Mouse (Mus musculus) MEL (cell line): ENCODE results near the gene Ankrd45. TPM values are rescaled to one million over a fixed set of nuclear protein-coding genes. Genes with fewer than 3 reads are reported as not detected.

Experiments used
- DNase-seq: peaks from one replicate; pipeline ENCODE4 v3.0.0; 2011; ENCODE audit warnings: low read depth, low spot score
- H3K27ac ChIP-seq: 2 replicates; pipeline ENCODE4 v1.5.1; 2012; ENCODE audit warnings: low read depth, mild to moderate bottlenecking, control low read depth, low read length, moderate library complexity; ENCODE audit not compliant: control insufficient read depth
- H3K27me3 ChIP-seq, 2 experiments: fragments of 150-350 bp in 1 of 2; sonication (generic) in 1 of 2; 2 replicates each; pipeline ENCODE4 v1.6.1; 2012; ENCODE audit warnings: low read length in 2 of 2, mild to moderate bottlenecking in 2 of 2, improper control_type of control experiment in 1 of 2, moderate library complexity in 1 of 2; ENCODE audit not compliant: insufficient read depth in 2 of 2, control insufficient read depth in 1 of 2
- H3K36me3 ChIP-seq, 2 experiments: 2 replicates each; pipeline ENCODE4 v1.6.1; 2012 to 2014; ENCODE audit warnings: low read length in 2 of 2, improper control_type of control experiment in 1 of 2, inconsistent platforms in 1 of 2, mild to moderate bottlenecking in 1 of 2; ENCODE audit not compliant: insufficient read depth in 2 of 2, control insufficient read depth in 1 of 2
- H3K4me1 ChIP-seq, 2 experiments: fragments of 150-350 bp in 1 of 2; sonication (generic) in 1 of 2; 2 replicates each; pipeline ENCODE4 v1.6.1; 2012; ENCODE audit warnings: low read length in 2 of 2, improper control_type of control experiment in 1 of 2, mild to moderate bottlenecking in 1 of 2; ENCODE audit not compliant: insufficient read depth in 2 of 2, control insufficient read depth in 1 of 2
- H3K4me3 ChIP-seq, 2 experiments: fragments of 150-350 bp in 1 of 2; sonication (generic) in 1 of 2; 2 replicates each; pipeline ENCODE4 v1.5.1; 2012; ENCODE audit warnings: low read depth in 2 of 2, low read length in 2 of 2, mild to moderate bottlenecking in 2 of 2, moderate library complexity in 2 of 2, control low read depth in 1 of 2, improper control_type of control experiment in 1 of 2; ENCODE audit not compliant: control insufficient read depth in 1 of 2, insufficient read depth in 1 of 2
- H3K79me2 ChIP-seq: 2 replicates; pipeline ENCODE4 v1.6.1; 2012; ENCODE audit warnings: mild to moderate bottlenecking, low read length, moderate library complexity; ENCODE audit not compliant: control insufficient read depth, poor library complexity, insufficient read depth
- H3K9ac ChIP-seq: 2 replicates; pipeline ENCODE4 v1.6.1; 2012; ENCODE audit warnings: low read depth, mild to moderate bottlenecking, control low read depth, low read length, moderate library complexity; ENCODE audit not compliant: control insufficient read depth, poor library complexity, severe bottlenecking
- H3K9me3 ChIP-seq: fragments of 150-350 bp; sonication (generic); replicated peaks from 2 replicates; pipeline ENCODE4 v1.6.1; 2012; ENCODE audit warnings: mild to moderate bottlenecking, low read length, improper control_type of control experiment, moderate library complexity; ENCODE audit not compliant: insufficient read depth
- CHD2 ChIP-seq: IDR thresholded peaks from 2 replicates; pipeline ENCODE4 v1.6.1; 2011; ENCODE audit warnings: low read length, improper control_type of control experiment
- CTCF ChIP-seq, 3 experiments: IDR thresholded peaks in 2 of 3; conservative IDR thresholded peaks in 1 of 3; 2 replicates each; pipeline ENCODE4 v1.5.1; 2011 to 2012; ENCODE audit warnings: low read length in 3 of 3, low read depth in 2 of 3, mild to moderate bottlenecking in 2 of 3, improper control_type of control experiment in 1 of 3, inconsistent platforms in 1 of 3, mixed read lengths in 1 of 3, moderate library complexity in 1 of 3; ENCODE audit not compliant: control insufficient read depth in 1 of 3, insufficient read depth in 1 of 3, poor library complexity in 1 of 3, severe bottlenecking in 1 of 3
- ELF1 ChIP-seq: IDR thresholded peaks from 2 replicates; pipeline ENCODE4 v1.6.1; 2014; ENCODE audit warnings: low read depth, mild to moderate bottlenecking, inconsistent platforms, low read length, improper control_type of control experiment, moderate library complexity
- ETS1 ChIP-seq: IDR thresholded peaks from 2 replicates; pipeline ENCODE4 v1.6.1; 2012; ENCODE audit warnings: low read depth, mild to moderate bottlenecking, inconsistent platforms, low read length, improper control_type of control experiment, moderate library complexity
- GABPA ChIP-seq: IDR thresholded peaks from 2 replicates; pipeline ENCODE4 v1.6.1; 2012; ENCODE audit warnings: low read depth, mild to moderate bottlenecking, inconsistent platforms, low read length, improper control_type of control experiment, moderate library complexity
- MAFK ChIP-seq: IDR thresholded peaks from 2 replicates; pipeline ENCODE4 v1.6.1; 2011; ENCODE audit warnings: low read depth, mild to moderate bottlenecking, low read length, improper control_type of control experiment, borderline replicate concordance
- MAZ ChIP-seq: IDR thresholded peaks from 2 replicates; pipeline ENCODE4 v1.6.1; 2012; ENCODE audit warnings: low read depth, mild to moderate bottlenecking, inconsistent platforms, low read length, improper control_type of control experiment
- MEF2A ChIP-seq: IDR thresholded peaks from 2 replicates; pipeline ENCODE4 v1.6.1; 2014; ENCODE audit warnings: low read depth, mild to moderate bottlenecking, inconsistent platforms, low read length, improper control_type of control experiment; ENCODE audit not compliant: poor library complexity, insufficient replicate concordance, severe bottlenecking; ENCODE audit errors: extremely low read depth
- MYC ChIP-seq: IDR thresholded peaks from 2 replicates; pipeline ENCODE4 v1.6.1; 2011; ENCODE audit warnings: low read depth, mild to moderate bottlenecking, low read length, improper control_type of control experiment, moderate library complexity
- NELFE ChIP-seq: IDR thresholded peaks from 2 replicates; pipeline ENCODE4 v1.6.1; 2011; ENCODE audit warnings: low read depth, low read length, improper control_type of control experiment
- NRF1 ChIP-seq: IDR thresholded peaks from 2 replicates; pipeline ENCODE4 v1.6.1; 2014; ENCODE audit warnings: low read depth, mild to moderate bottlenecking, inconsistent platforms, low read length, improper control_type of control experiment, moderate library complexity; ENCODE audit not compliant: poor library complexity, insufficient read depth, severe bottlenecking
- POLR2AphosphoS2 ChIP-seq: IDR thresholded peaks from 2 replicates; pipeline ENCODE4 v1.6.1; 2011; ENCODE audit warnings: low read length, improper control_type of control experiment
- RCOR1 ChIP-seq: IDR thresholded peaks from 2 replicates; pipeline ENCODE4 v1.6.1; 2012; ENCODE audit warnings: low read depth, mild to moderate bottlenecking, inconsistent platforms, low read length, improper control_type of control experiment
- SIN3A ChIP-seq: IDR thresholded peaks from 2 replicates; pipeline ENCODE4 v1.6.1; 2012; ENCODE audit warnings: low read length, improper control_type of control experiment, inconsistent platforms
- TAL1 ChIP-seq: IDR thresholded peaks from 2 replicates; pipeline ENCODE4 v1.6.1; 2012; ENCODE audit warnings: mild to moderate bottlenecking, inconsistent platforms, low read length, moderate library complexity, mixed read lengths
- TBP ChIP-seq: IDR thresholded peaks from 2 replicates; pipeline ENCODE4 v1.8.0; 2011; ENCODE audit warnings: low read depth, low read length, improper control_type of control experiment
- TCF12 ChIP-seq: IDR thresholded peaks from 2 replicates; pipeline ENCODE4 v1.6.1; 2014; ENCODE audit warnings: low read depth, mild to moderate bottlenecking, inconsistent platforms, low read length, improper control_type of control experiment, moderate library complexity
- USF1 ChIP-seq: IDR thresholded peaks from 2 replicates; pipeline ENCODE4 v1.6.1; 2014; ENCODE audit warnings: low read depth, mild to moderate bottlenecking, inconsistent platforms, low read length, improper control_type of control experiment, moderate library complexity
- ZC3H11A ChIP-seq: IDR thresholded peaks from 2 replicates; pipeline ENCODE4 v1.6.1; 2012; ENCODE audit warnings: low read depth, mild to moderate bottlenecking, inconsistent platforms, low read length, improper control_type of control experiment
- ZMIZ1 ChIP-seq: IDR thresholded peaks from 2 replicates; pipeline ENCODE4 v1.6.1; 2012; ENCODE audit warnings: low read depth, mild to moderate bottlenecking, inconsistent platforms, low read length, improper control_type of control experiment, moderate library complexity
- polyA plus RNA-seq, 2 experiments: library from polyadenylated mRNA; stranded (reverse) in 1 of 2; unstranded in 1 of 2; fragments of >175 nt in 1 of 2; fragments of >200 nt in 1 of 2; gene quantifications; 2 replicates each; pipeline versions ENCODE4 v1.2.1 to v1.2.4; 2012; ENCODE audit warnings: low replicate concordance in 2 of 2, low read depth in 1 of 2; ENCODE audit not compliant: insufficient read length in 2 of 2, insufficient read depth in 1 of 2, missing spikeins in 1 of 2
- total RNA-seq: library from RNA; depleted of rRNA; stranded (reverse); fragments of 300-350 nt; gene quantifications from 2 replicates; pipeline ENCODE4 v1.2.3, GENCODE M21; 2012; rRNA removed

Ankrd45 gene
- not detected in 2 replicates for total RNA-seq
- not detected for polyA plus RNA-seq

DNA sequence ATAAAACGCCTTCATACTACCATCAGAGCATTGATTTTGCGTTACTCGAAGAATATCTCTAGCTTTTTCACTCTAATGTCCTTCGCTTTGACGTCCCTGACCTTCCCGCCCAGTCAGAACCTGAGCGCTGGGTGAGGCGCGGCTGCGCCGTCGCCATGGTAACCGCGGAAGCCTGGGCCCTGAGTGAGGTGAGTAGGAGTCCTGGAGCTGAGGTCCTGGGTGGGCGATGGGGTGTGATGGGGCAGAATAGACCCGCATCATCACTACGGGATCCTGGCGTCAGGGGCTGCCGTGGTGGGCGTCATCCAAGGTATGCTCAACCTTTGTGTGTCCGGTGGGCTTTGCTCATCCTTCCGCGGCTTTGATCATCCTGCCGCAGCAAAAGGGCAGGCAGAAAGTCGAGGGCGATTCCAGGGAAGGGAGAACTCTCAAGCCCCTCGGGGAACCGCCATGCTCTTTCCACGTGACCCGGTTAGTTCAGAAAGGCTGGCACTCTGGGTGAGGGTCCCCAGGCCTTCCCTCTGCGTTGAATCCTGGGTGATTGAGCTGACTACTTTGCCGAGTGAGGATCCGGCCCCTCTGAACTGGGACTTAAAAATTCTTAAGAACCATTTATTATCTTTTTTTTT lies at the start of gene Ankrd45:
Gene Ankrd45, plus strand, starts transcription at position 161 of the 629 bp plus-strand sequence.
- Histone ChIP-seq H3K79me2 (no peaks in the 10 kb centered on the region), H3K9ac (no peak within 1 kb of the TSS), H3K36me3 (peaks cover 0 to 2% of the 10 kb centered on the region in 2 experiments; a peak in 1 of 4 replicates), H3K9me3 (no peaks in the 10 kb centered on the region), H3K4me3 (no peak within 1 kb of the TSS), H3K27ac (no peak within 1 kb of the TSS), H3K27me3 (no peaks in the 10 kb centered on the region; a peak in 1 of 4 replicates), H3K4me1 (0 out of 4 replicates have a peak, but pooled peaks cover 0 to 2% of the 10 kb centered on the region in 2 experiments)
- DNase-seq: no peak
- TF ChIP-seq TCF12: no peak
- no peak for TF ChIP-seq ZC3H11A
- TF ChIP-seq USF1: no peak
- TF ChIP-seq MEF2A: no peak
- no peak for TF ChIP-seq ETS1
- TF ChIP-seq SIN3A: no peak
- no peak for TF ChIP-seq TBP
- no peak for TF ChIP-seq ELF1
- no peak for TF ChIP-seq MAFK
- no peak for TF ChIP-seq NELFE
- TF ChIP-seq NRF1: no peak
- no peak for TF ChIP-seq CHD2
- no peak for TF ChIP-seq MAZ
- TF ChIP-seq CTCF (IDR thresholded peaks at IDR 0.05 in 2 of 3, conservative IDR thresholded peaks at IDR 0.05 in 1 of 3; ENCODE audit: control insufficient read depth in 1 of 3, insufficient read depth in 1 of 3, low read depth in 2 of 3, low read length in 3 of 3, poor library complexity in 1 of 3, severe bottlenecking in 1 of 3): no peak
- no peak for TF ChIP-seq MYC
- TF ChIP-seq ZMIZ1: no peak
- no peak for TF ChIP-seq GABPA
- no peak for TF ChIP-seq POLR2AphosphoS2
- no peak for TF ChIP-seq RCOR1
- no peak for TF ChIP-seq TAL1
